In genomic region chr19:41837917-41838261, GRCm38 (mm10) we compare ENCODE assay signal across 10 mouse cellular contexts. TPM values are rescaled to one million over a fixed set of nuclear protein-coding genes. Genes with fewer than 3 reads are reported as not detected.
DNase-seq lines count a peak whose midpoint lies in the region; ATAC-seq and TF ChIP-seq lines count a peak whose summit lies in the region.
"Had no signal": no experiment of that assay in that cellular context is flagged by ENCODE, and none has a peak within 500 bp of the region (broad histone marks: within the 10 kb centered on the region; RNA-seq: fewer than 3 reads in every experiment).

No protein-coding gene starts in this region.

- WGBS in intestine, embryonic 14.5 days: 39% methylated on average over 4 of the region's 4 CpGs
- WGBS in lung, embryonic 14.5 days: 30% methylated on average over 4 of the region's 4 CpGs
- WGBS in stomach, embryonic 16.5 days: 42% methylated on average over 4 of the region's 4 CpGs

- no peak for TF ChIP-seq CTCF in lung, embryonic 14.5 days (IDR thresholded peaks at IDR 0.05; ENCODE audit: low read depth)

- peak overlapping the region; percentile 24 for H3K4me2 ChIP-seq in intestine, embryonic 14.5 days (ENCODE audit: low read length)
- H3K4me2 ChIP-seq in lung, embryonic 14.5 days: no peak overlapping the region; the same call in 1 of the 2 replicates
- peak overlapping the region; percentile 40 for H3K4me2 ChIP-seq in stomach, embryonic 16.5 days (ENCODE audit: low read depth, low read length)
- H3K4me2 ChIP-seq: midbrain, embryonic 11.5 days; neural tube, embryonic 12.5 days had no signal

- H3K4me1 ChIP-seq in intestine, embryonic 14.5 days (replicated peaks; ENCODE audit: control insufficient read depth, insufficient read depth, low read length): no peaks in the 10 kb centered on the region
- H3K4me1 ChIP-seq in lung, embryonic 14.5 days (ENCODE audit: insufficient read depth): no peaks in the 10 kb centered on the region
- H3K4me1 ChIP-seq in stomach, embryonic 16.5 days (ENCODE audit: control insufficient read depth, insufficient read depth, low read length): peaks cover 8% of the 10 kb centered on the region; the same call in 1 of the 2 replicates

- ATAC-seq in intestine, embryonic 14.5 days (replicated peaks; ENCODE audit: low FRiP score, low TSS enrichment, low read depth): peak; percentile 13; the same call in 1 of the 2 replicates
- 0 out of 2 replicates have a peak, but pooled peaks have one; percentile 38 for ATAC-seq in lung, embryonic 14.5 days (ENCODE audit: insufficient read depth)
- ATAC-seq in stomach, embryonic 16.5 days (ENCODE audit: insufficient read depth, low FRiP score): peak; percentile 65

- no peak overlapping the region for H3K4me3 ChIP-seq in intestine, embryonic 14.5 days (ENCODE audit: low read depth, low read length)
- H3K4me3 ChIP-seq in lung, embryonic 14.5 days (ENCODE audit: low read depth, low read length): no peak overlapping the region
- 0 out of 2 replicates have a peak overlapping the region, but pooled peaks have one; percentile 2 for H3K4me3 ChIP-seq in stomach, embryonic 16.5 days (replicated peaks; ENCODE audit: low read length)
- H3K4me3 ChIP-seq: neural tube, embryonic 12.5 days had no signal

- H3K9me3 ChIP-seq in intestine, embryonic 14.5 days (ENCODE audit: control insufficient read depth, low read length): no peaks in the 10 kb centered on the region
- H3K9me3 ChIP-seq in lung, embryonic 14.5 days (ENCODE audit: low read depth, low read length): no peaks in the 10 kb centered on the region
- H3K9me3 ChIP-seq in stomach, embryonic 16.5 days (replicated peaks; ENCODE audit: control insufficient read depth, low read length): no peaks in the 10 kb centered on the region
- H3K9me3 ChIP-seq: neural tube, embryonic 12.5 days had no signal

- no peaks in the 10 kb centered on the region for H3K36me3 ChIP-seq in intestine, embryonic 14.5 days (ENCODE audit: control insufficient read depth, insufficient read depth, low read length)
- no peaks in the 10 kb centered on the region for H3K36me3 ChIP-seq in lung, embryonic 14.5 days (ENCODE audit: insufficient read depth)
- no peaks in the 10 kb centered on the region for H3K36me3 ChIP-seq in stomach, embryonic 16.5 days (ENCODE audit: control insufficient read depth, insufficient read depth, low read length)
- H3K36me3 ChIP-seq: neural tube, embryonic 12.5 days had no signal

- peak overlapping the region; percentile 79 for H3K27ac ChIP-seq in intestine, embryonic 14.5 days (ENCODE audit: low read depth)
- no peak overlapping the region for H3K27ac ChIP-seq in lung, embryonic 14.5 days (ENCODE audit: low read depth)
- peak overlapping the region; percentile 91 for H3K27ac ChIP-seq in stomach, embryonic 16.5 days (ENCODE audit: low read length)
- H3K27ac ChIP-seq: neural tube, embryonic 12.5 days had no signal

- no peak overlapping the region for H3K9ac ChIP-seq in intestine, embryonic 14.5 days (ENCODE audit: low read length)
- no peak overlapping the region for H3K9ac ChIP-seq in lung, embryonic 14.5 days
- H3K9ac ChIP-seq in stomach, embryonic 16.5 days (ENCODE audit: low read length): no peak overlapping the region
- H3K9ac ChIP-seq: neural tube, embryonic 12.5 days had no signal

- peak; percentile 54 to 64 for DNase-seq in urinary bladder, adult 18-20 months (ENCODE audit: low spot score in 2 of 2)
- no peak for DNase-seq in urinary bladder, postnatal 4 days (ENCODE audit: low spot score in 2 of 2)
- DNase-seq in intestine, embryonic 14.5 days (ENCODE audit: low spot score): no peak
- peak; percentile 50 for DNase-seq in lung, embryonic 14.5 days
- no peak for DNase-seq in frontal cortex, postnatal 36 days (ENCODE audit: low spot score in 2 of 2)
- DNase-seq in kidney, adult 11 months: no peak
- DNase-seq in embryo, embryonic 10 days (ENCODE audit: low spot score): no peak

- H3K27me3 ChIP-seq in intestine, embryonic 14.5 days (replicated peaks; ENCODE audit: control insufficient read depth, insufficient read depth, low read length): peaks cover 2% of the 10 kb centered on the region
- H3K27me3 ChIP-seq in lung, embryonic 14.5 days (ENCODE audit: insufficient read depth, low read length): peaks cover 5% of the 10 kb centered on the region
- no peaks in the 10 kb centered on the region for H3K27me3 ChIP-seq in stomach, embryonic 16.5 days (ENCODE audit: control insufficient read depth, insufficient read depth, low read length)
- H3K27me3 ChIP-seq: neural tube, embryonic 12.5 days had no signal

RNA-seq across cellular contexts. Expression of gene Frat1, which starts 8.1 kb away (rescaled TPM):
- 13.3 and 15.4 TPM in 2 replicates for polyA plus RNA-seq in intestine, embryonic 14.5 days (2014; fragmentation: Nextera tagmentation; extraction: Ambion mirVana)
- polyA plus RNA-seq in lung, embryonic 14.5 days (2014; fragmentation: Nextera tagmentation; extraction: Ambion mirVana): 4.4 and 4.5 TPM in 2 replicates
- polyA plus RNA-seq in stomach, embryonic 16.5 days (2015; fragmentation: Nextera tagmentation; extraction: Ambion mirVana): 8.9 and 9.9 TPM in 2 replicates

RNA-seq across cellular contexts. Expression of gene Frat2, which starts 10.0 kb away (rescaled TPM):
- polyA plus RNA-seq in intestine, embryonic 14.5 days (2014; fragmentation: Nextera tagmentation; extraction: Ambion mirVana): 6.4 and 6.5 TPM in 2 replicates
- polyA plus RNA-seq in lung, embryonic 14.5 days (2014; fragmentation: Nextera tagmentation; extraction: Ambion mirVana): 2.4 and 2.6 TPM in 2 replicates
- 1.7 and 3.0 TPM in 2 replicates for polyA plus RNA-seq in stomach, embryonic 16.5 days (2015; fragmentation: Nextera tagmentation; extraction: Ambion mirVana)

RNA-seq across cellular contexts. Expression of gene Arhgap19, which starts 36.0 kb away (rescaled TPM):
- 25.5 and 29.0 TPM in 2 replicates for polyA plus RNA-seq in intestine, embryonic 14.5 days (2014; fragmentation: Nextera tagmentation; extraction: Ambion mirVana)
- 39.2 and 40.9 TPM in 2 replicates for polyA plus RNA-seq in lung, embryonic 14.5 days (2014; fragmentation: Nextera tagmentation; extraction: Ambion mirVana)
- polyA plus RNA-seq in stomach, embryonic 16.5 days (2015; fragmentation: Nextera tagmentation; extraction: Ambion mirVana): 18.8 and 20.3 TPM in 2 replicates

RNA-seq across cellular contexts. Expression of gene Rrp12, which starts 58.1 kb away (rescaled TPM):
- 16.2 and 16.3 TPM in 2 replicates for polyA plus RNA-seq in intestine, embryonic 14.5 days (2014; fragmentation: Nextera tagmentation; extraction: Ambion mirVana)
- 13.6 and 15.6 TPM in 2 replicates for polyA plus RNA-seq in lung, embryonic 14.5 days (2014; fragmentation: Nextera tagmentation; extraction: Ambion mirVana)
- polyA plus RNA-seq in stomach, embryonic 16.5 days (2015; fragmentation: Nextera tagmentation; extraction: Ambion mirVana): 15.4 and 15.9 TPM in 2 replicates

Comparison
In these comparisons a context has a peak if more than half of its experiments do, and no peak if none do; other contexts are left out.
1. DNase-seq: peak in urinary bladder, adult 18-20 months (2 of 2) and lung, embryonic 14.5 days (single experiment); none in urinary bladder, postnatal 4 days (0 of 2), intestine, embryonic 14.5 days (single experiment), frontal cortex, postnatal 36 days (0 of 2), kidney, adult 11 months (single experiment) and embryo, embryonic 10 days (single experiment).
2. ATAC-seq: peak in every context shown above with its lines; median percentile 65 in stomach, embryonic 16.5 days; 38 in lung, embryonic 14.5 days; 13 in intestine, embryonic 14.5 days.